Mouse (Mus musculus): ENCODE data around the gene Luzp1. TPM values are rescaled to one million over a fixed set of nuclear protein-coding genes. Genes with fewer than 3 reads are reported as not detected.

Luzp1 gene
- total RNA-seq (2015; ENCODE audit: low replicate concordance) (0.42 and 0.72 TPM in 2 replicates), total RNA-seq (2017; ENCODE audit: low replicate concordance) (1.4 and 1.5 TPM in 2 replicates)

DNA sequence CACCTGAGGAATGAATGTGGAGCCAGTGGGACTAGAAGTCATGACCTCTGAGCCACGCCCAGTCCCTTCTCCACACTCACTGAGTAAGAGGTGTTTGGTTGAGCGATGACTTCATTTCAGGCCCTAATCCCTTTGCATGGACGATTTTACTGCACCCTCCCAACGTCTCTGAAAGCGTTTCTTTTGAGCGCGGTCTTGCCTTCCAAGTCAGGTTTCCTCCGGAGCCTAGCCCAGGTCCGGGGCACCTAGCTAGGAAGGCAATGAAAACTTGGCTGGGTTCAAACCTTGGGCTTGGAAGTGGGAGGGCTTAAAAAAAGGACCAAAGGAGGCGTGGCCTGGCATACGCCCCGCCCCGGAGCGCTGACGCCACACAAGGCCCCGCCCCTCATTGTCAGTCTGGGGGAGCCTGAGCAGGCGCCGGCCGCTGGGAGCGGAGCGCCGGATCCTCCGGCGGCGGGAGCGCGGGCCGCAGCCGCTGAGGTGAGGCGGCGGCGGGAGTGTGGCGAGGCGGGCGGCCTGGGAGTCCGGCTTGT, at the start of gene Luzp1:
TSS of gene Luzp1 (plus strand) at position 391 of the 533 bp plus-strand sequence.
- peak; percentile 71 for ATAC-seq (replicated peaks; ENCODE audit: low FRiP score, poor library complexity, severe bottlenecking)

DNA sequence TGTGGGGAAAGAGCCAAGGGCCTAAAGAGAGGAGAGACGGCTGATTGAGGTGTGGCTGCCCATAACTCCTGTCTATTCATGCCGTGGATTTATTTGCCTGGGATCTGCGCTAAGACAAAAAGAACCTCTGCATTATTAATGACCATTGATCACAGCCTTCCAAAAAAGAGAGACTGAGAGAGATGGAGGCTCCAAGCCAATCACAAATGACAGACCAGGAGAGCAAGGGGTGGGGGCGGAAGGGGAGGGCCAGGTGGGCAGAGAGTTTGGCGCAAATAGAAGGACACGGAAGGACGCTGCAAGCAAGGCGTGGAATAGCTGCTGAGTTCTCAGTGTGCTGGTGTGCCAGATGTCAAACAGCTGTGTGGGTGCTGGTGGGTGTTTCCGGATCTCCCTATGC, 46.3 kb upstream of the Luzp1 start, which contains the start of gene Htr1d:
TSS of gene Htr1d (plus strand) at position 301 of the 400 bp plus-strand sequence.
- ATAC-seq (replicated peaks; ENCODE audit: low FRiP score, poor library complexity, severe bottlenecking), result no peak

- ATAC-seq (replicated peaks; ENCODE audit: low FRiP score, poor library complexity, severe bottlenecking), result no peak
Observed at GRCm38 (mm10) chr4:136424120-136424999, 45.2 kb upstream of the Luzp1 start.

GRCm38 (mm10) chr4:136425000-136425288, 44.6 kb upstream of the Luzp1 start:
- no peak; the same call in 1 of the 2 replicates for ATAC-seq (replicated peaks; ENCODE audit: low FRiP score, poor library complexity, severe bottlenecking)

GRCm38 (mm10) chr4:136430609-136431375, 38.8 kb upstream of the Luzp1 start:
- no peak for ATAC-seq (replicated peaks; ENCODE audit: low FRiP score, poor library complexity, severe bottlenecking)

- ATAC-seq (replicated peaks; ENCODE audit: low FRiP score, poor library complexity, severe bottlenecking), result no peak
Observed at GRCm38 (mm10) chr4:136431376-136431693, 38.2 kb upstream of the Luzp1 start.

- no peak for ATAC-seq (replicated peaks; ENCODE audit: low FRiP score, poor library complexity, severe bottlenecking)
Observed at GRCm38 (mm10) chr4:136434029-136434428, 35.5 kb upstream of the Luzp1 start.

- ATAC-seq (replicated peaks; ENCODE audit: low FRiP score, poor library complexity, severe bottlenecking), result no peak
Observed at GRCm38 (mm10) chr4:136439106-136439505, 30.5 kb upstream of the Luzp1 start.

DNA sequence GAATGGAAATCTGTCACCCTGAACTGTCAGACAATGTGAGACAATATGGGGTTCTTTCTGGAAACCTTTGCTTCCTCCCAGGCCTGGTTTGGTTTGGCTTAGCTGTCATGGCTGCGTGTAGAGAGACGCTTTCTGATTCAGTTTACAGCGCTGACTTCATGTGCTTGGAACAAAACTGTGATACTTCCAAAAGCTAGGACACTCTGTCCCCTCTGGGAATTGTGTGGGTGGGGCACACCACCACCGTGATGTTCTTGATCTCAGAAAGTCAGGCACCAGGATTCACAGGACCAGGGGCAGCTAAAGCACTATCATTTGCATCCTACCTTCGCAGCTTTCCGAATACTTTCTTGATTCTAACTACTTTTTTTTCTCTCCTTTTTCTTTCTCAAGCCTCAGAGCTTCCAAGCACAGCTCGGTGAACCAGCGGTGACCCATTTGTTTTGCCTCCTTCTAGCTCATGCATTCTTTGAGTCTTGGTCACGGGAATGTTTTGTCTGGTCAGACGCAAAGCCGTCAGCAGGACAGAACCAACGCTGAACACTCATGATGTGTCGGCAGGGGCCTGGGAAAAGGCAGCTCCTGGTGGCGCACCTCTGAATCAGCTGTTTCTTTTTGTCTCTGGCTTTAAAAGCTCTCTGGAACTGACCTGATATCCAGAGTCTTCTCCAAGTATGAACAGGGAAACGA, 28.1 kb upstream of the Luzp1 start:
- ATAC-seq (replicated peaks; ENCODE audit: low FRiP score, poor library complexity, severe bottlenecking), result no peak

- ATAC-seq (replicated peaks; ENCODE audit: low FRiP score, poor library complexity, severe bottlenecking), result no peak
Observed at GRCm38 (mm10) chr4:136444561-136444960, 25.0 kb upstream of the Luzp1 start.

- ATAC-seq (replicated peaks; ENCODE audit: low FRiP score, poor library complexity, severe bottlenecking), result no peak
Observed at GRCm38 (mm10) chr4:136449795-136450194, 19.8 kb upstream of the Luzp1 start.

DNA sequence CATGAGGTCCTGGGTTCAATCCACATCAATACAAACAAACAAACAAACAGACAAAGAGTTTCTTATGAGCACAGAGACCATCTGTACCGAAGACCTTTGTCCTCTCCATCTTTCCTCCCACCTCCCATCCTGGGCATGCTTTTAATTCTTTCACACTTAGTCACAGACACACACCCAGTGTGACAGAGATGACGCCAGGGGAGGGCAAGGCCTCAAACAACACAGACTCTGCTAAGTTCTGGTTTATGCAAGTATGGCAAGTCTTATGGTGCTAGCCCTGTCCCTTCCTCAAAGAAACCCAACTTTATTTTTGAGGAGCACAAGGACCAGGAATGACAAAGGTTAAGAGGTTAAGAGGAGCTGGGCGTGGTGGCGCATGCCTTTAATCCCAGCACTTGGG, 19.3 kb upstream of the Luzp1 start:
- no peak for ATAC-seq (replicated peaks; ENCODE audit: low FRiP score, poor library complexity, severe bottlenecking)

GRCm38 (mm10) chr4:136451564-136451963, 18.0 kb upstream of the Luzp1 start:
- no peak for ATAC-seq (replicated peaks; ENCODE audit: low FRiP score, poor library complexity, severe bottlenecking)

DNA sequence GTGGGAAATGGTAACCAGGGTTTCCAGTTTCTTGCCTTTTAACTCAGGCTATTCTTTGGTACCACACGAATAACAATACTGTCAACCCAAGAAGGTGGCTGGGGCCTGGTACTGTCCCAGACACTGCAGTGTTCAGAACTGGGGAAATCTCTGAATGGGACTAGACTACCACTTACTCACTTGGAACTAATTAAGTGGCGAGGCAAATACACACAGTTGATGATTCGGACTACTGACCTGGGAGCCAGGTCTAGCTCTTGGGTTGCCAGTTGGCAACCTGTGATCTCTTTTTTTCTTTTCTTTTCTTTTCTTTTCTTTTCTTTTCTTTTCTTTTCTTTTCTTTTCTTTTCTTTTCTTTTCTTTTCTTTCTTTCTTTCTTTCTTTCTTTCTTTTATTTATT, 17.3 kb upstream of the Luzp1 start:
- ATAC-seq (replicated peaks; ENCODE audit: low FRiP score, poor library complexity, severe bottlenecking), result no peak

DNA sequence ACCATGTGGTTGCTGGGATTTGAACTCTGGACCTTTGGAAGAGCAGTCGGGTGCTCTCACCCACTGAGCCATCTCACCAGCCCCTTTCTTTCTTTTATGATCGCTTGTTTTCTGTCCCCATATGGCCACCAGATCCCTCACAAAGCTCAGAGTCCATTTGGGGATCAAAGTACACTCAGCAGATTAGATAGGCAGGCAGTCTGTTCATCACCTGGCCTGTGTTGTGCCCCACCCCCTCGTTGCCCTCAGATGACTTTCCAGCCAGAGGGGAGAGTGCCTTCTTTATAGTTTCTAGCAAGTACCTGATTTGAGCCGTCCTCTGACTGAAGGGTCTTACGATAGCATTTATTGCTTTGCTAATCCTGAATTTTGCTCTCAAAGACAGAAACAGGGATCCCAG, 16.8 kb upstream of the Luzp1 start:
- ATAC-seq (replicated peaks; ENCODE audit: low FRiP score, poor library complexity, severe bottlenecking), result no peak

DNA sequence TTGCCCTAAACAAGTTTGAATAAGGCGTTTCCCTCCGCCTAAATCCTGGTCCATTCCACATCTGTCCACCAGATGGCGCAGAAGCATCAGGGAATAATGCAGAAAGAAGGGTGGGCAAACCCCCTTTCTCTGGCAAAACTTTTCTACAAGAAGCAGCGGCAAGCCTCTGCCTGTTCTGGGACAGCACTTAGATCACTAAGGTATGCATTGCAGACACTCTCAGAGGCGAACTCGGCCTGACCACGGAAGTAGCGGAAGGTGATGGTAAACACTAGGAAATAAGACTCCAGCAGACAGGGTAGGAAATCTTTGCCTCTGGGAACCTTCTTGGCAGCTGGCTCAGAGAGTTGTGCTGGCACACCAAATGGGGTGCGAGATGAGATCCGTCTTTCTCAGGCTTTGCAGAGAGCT, 14.7 kb upstream of the Luzp1 start:
- 0 out of 2 replicates have a peak, but pooled peaks have one; percentile 19 for ATAC-seq (replicated peaks; ENCODE audit: low FRiP score, poor library complexity, severe bottlenecking)

DNA sequence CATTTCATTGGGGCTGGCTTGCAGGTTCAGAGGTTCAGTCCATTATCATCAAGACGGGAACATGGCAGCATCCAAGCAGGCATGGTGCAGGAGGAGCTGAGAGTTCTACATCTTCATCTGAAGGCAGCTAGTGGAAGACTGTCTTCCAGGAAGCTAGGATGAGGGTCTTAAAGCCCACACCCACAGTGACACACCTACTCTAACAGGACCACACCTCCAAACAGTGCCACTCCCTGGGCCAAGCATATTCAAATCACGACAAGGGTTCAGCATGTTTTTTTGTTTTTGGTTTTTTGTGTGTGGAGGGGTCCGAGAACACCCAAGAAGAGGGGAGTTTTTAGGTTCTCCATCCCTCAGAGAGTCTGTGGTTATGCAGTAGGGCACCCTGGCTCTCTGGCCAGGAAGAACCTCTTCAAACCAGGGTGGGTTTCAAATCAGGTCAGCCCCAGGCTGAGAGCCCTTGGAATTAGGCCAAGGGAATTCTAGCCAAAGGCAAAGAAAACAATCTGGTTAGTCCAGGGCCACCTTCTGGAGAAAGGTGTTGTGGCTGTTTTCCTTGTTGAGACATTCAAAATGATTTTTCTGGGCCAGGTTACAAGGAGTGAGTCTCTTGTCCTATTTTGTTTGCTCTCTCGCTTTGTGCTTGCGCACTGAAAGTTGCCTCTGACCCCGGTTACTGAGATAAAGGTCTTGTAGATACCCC, 12.9 kb upstream of the Luzp1 start:
- no peak for ATAC-seq (replicated peaks; ENCODE audit: low FRiP score, poor library complexity, severe bottlenecking)

- no peak for ATAC-seq (replicated peaks; ENCODE audit: low FRiP score, poor library complexity, severe bottlenecking)
Observed at GRCm38 (mm10) chr4:136458276-136458675, 11.3 kb upstream of the Luzp1 start.

DNA sequence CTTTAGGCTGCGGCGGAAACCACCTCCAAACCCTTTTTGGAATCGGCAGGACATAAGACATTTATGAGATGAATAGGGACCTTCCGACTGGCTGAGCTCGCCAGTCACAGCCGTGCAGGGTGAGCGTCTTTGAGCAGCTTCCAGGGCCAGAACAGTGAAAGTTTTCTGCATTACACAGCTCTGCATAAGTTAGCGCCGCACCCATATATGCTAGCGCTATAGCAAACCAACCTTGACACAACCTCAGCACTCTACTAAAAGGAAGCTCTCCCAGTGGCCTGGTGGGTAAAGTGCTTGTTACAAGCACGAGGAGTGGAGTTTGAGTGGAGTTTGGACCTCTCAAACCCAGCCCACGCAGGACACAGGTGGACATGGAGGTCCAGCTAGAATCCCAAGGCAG, 10.4 kb upstream of the Luzp1 start:
- no peak for ATAC-seq (replicated peaks; ENCODE audit: low FRiP score, poor library complexity, severe bottlenecking)

- no peak for ATAC-seq (replicated peaks; ENCODE audit: low FRiP score, poor library complexity, severe bottlenecking)
Observed at GRCm38 (mm10) chr4:136461206-136461605, 8.4 kb upstream of the Luzp1 start.
